ENCODE assay signal across 8 mouse cellular contexts in genomic region chr17:12416250-12416895, GRCm38 (mm10). TPM values are rescaled to one million over a fixed set of nuclear protein-coding genes. Genes with fewer than 3 reads are reported as not detected.
DNase-seq lines count a peak whose midpoint lies in the region; ATAC-seq lines count a peak whose summit lies in the region.

No protein-coding gene starts in this region.

- H3K36me3 ChIP-seq in embryonic facial prominence, embryonic 11.5 days (replicated peaks; ENCODE audit: control insufficient read depth, insufficient read depth, low read depth, low read length), result no peaks in the 10 kb centered on the region
- H3K36me3 ChIP-seq in kidney, embryonic 16.5 days (ENCODE audit: insufficient read depth, low read length), result no peaks in the 10 kb centered on the region
- no peaks in the 10 kb centered on the region for H3K36me3 ChIP-seq in stomach, embryonic 14.5 days (ENCODE audit: control insufficient read depth, insufficient read depth, low read length)

- no peaks in the 10 kb centered on the region for H3K4me1 ChIP-seq in embryonic facial prominence, embryonic 11.5 days (ENCODE audit: control insufficient read depth, insufficient read depth, low read length)
- peaks cover 25% of the 10 kb centered on the region for H3K4me1 ChIP-seq in kidney, embryonic 16.5 days (ENCODE audit: insufficient read depth, low read length)
- H3K4me1 ChIP-seq in stomach, embryonic 14.5 days (ENCODE audit: control insufficient read depth, insufficient read depth, low read length), result peaks cover 26% of the 10 kb centered on the region

- DNase-seq in 416B (ENCODE audit: low read depth) (peak; percentile 73), liver (peak; percentile 74)
- DNase-seq in adrenal gland, postnatal 10 days, result peak; percentile 86
- peak; percentile 87 for DNase-seq in embryonic facial prominence, embryonic 11.5 days (ENCODE audit: low spot score)
- peak; percentile 84 for DNase-seq in heart, adult 8-10 months (ENCODE audit: low spot score)
- peak; percentile 52 to 66 for DNase-seq in natural killer cell, adult 2 months (ENCODE audit: low spot score in 2 of 2)

- no peak overlapping the region for H3K4me3 ChIP-seq in embryonic facial prominence, embryonic 11.5 days (ENCODE audit: low read depth, low read length)
- no peak overlapping the region for H3K4me3 ChIP-seq in kidney, embryonic 16.5 days (ENCODE audit: low read length)
- no peak overlapping the region for H3K4me3 ChIP-seq in stomach, embryonic 14.5 days (ENCODE audit: low read depth, low read length)

- H3K9me3 ChIP-seq in embryonic facial prominence, embryonic 11.5 days (replicated peaks; ENCODE audit: control insufficient read depth, low read length), result no peaks in the 10 kb centered on the region
- H3K9me3 ChIP-seq in kidney, embryonic 16.5 days (ENCODE audit: low read length), result no peaks in the 10 kb centered on the region
- no peaks in the 10 kb centered on the region for H3K9me3 ChIP-seq in stomach, embryonic 14.5 days (ENCODE audit: control insufficient read depth, low read depth, low read length)

- H3K9ac ChIP-seq in embryonic facial prominence, embryonic 11.5 days (replicated peaks; ENCODE audit: low read length), result no peak overlapping the region
- H3K9ac ChIP-seq in kidney, embryonic 16.5 days (replicated peaks; ENCODE audit: low read length), result no peak overlapping the region
- no peak overlapping the region for H3K9ac ChIP-seq in stomach, embryonic 14.5 days (replicated peaks; ENCODE audit: low read depth, low read length)

- H3K27me3 ChIP-seq in embryonic facial prominence, embryonic 11.5 days (ENCODE audit: control insufficient read depth, insufficient read depth, low read length), result no peaks in the 10 kb centered on the region
- H3K27me3 ChIP-seq in kidney, embryonic 16.5 days (ENCODE audit: insufficient read depth, low read length), result no peaks in the 10 kb centered on the region
- H3K27me3 ChIP-seq in stomach, embryonic 14.5 days (ENCODE audit: control insufficient read depth, insufficient read depth, low read length), result no peaks in the 10 kb centered on the region

- no peak overlapping the region for H3K4me2 ChIP-seq in embryonic facial prominence, embryonic 11.5 days (ENCODE audit: low read depth, low read length)
- H3K4me2 ChIP-seq in kidney, embryonic 16.5 days (replicated peaks; ENCODE audit: low read depth, low read length), result no peak overlapping the region
- no peak overlapping the region for H3K4me2 ChIP-seq in stomach, embryonic 14.5 days (replicated peaks; ENCODE audit: low read depth, low read length)

- ATAC-seq in embryonic facial prominence, embryonic 11.5 days (replicated peaks; ENCODE audit: insufficient number of reproducible peaks, low FRiP score, low TSS enrichment, low read depth), result no peak
- ATAC-seq in kidney, embryonic 16.5 days (ENCODE audit: low FRiP score, low TSS enrichment), result 0 out of 2 replicates have a peak, but pooled peaks have one; percentile 28
- ATAC-seq in stomach, embryonic 14.5 days (ENCODE audit: insufficient number of reproducible peaks, insufficient read depth, low FRiP score, low read depth), result 0 out of 2 replicates have a peak, but pooled peaks have one; percentile 30

- H3K27ac ChIP-seq in embryonic facial prominence, embryonic 11.5 days (replicated peaks; ENCODE audit: low read depth, low read length), result no peak overlapping the region
- peak overlapping the region; percentile 31; the same call in 1 of the 2 replicates for H3K27ac ChIP-seq in kidney, embryonic 16.5 days (ENCODE audit: low read length)
- H3K27ac ChIP-seq in stomach, embryonic 14.5 days (ENCODE audit: low read length), result peak overlapping the region; percentile 46; the same call in 1 of the 2 replicates

- 51% methylated on average over 6 of the region's 6 CpGs for WGBS in embryonic facial prominence, embryonic 11.5 days
- 48% methylated on average over 6 of the region's 6 CpGs for WGBS in kidney, embryonic 16.5 days
- WGBS in stomach, embryonic 14.5 days, result 38% methylated on average over 6 of the region's 6 CpGs

RNA-seq across cellular contexts. Expression of gene Plg, which starts 38.0 kb away (rescaled TPM):
- 100 to 1,000 TPM; 184 to 460 TPM for total RNA-seq in adrenal gland, postnatal 10 days (2021)
- 0.13 TPM in 1 of 2 replicates, not detected in the other for polyA plus RNA-seq in embryonic facial prominence, embryonic 11.5 days (2014; fragmentation: Nextera tagmentation; extraction: Ambion mirVana)
- not detected for total RNA-seq in heart, adult 8-10 months (2022)
- polyA plus RNA-seq in kidney, embryonic 16.5 days (2015; fragmentation: Nextera tagmentation; extraction: Ambion mirVana), result 0.75 and 1.0 TPM in 2 replicates
- polyA plus RNA-seq in stomach, embryonic 14.5 days (2014; fragmentation: Nextera tagmentation; extraction: Ambion mirVana), result 0.46 and 1.1 TPM in 2 replicates
